Mouse (Mus musculus) E14TG2a.4 (cell line): ENCODE measurements at regions not wholly inside any gene's neighbourhood (a gene's known extent, or its start where the extent isn't known, plus 50 kb on each side); places are given as distances from the start of the nearest gene placed in this dataset.

Experiments used
- CTCF ChIP-seq: conservative IDR thresholded peaks from 2 replicates; pipeline ENCODE4 v1.5.1; 2014; ENCODE audit warnings: low read length
- POU5F1 ChIP-seq: IDR thresholded peaks from 2 replicates; pipeline ENCODE4 v1.6.1; 2014; ENCODE audit warnings: low read length, borderline replicate concordance

GRCm38 (mm10) chr13:34481461-34481860, 136.5 kb upstream of the Slc22a23 start:
- TF ChIP-seq CTCF (no peak), POU5F1 (no peak)
